Mouse (Mus musculus) brain, embryonic 14.5 days (tissue): ENCODE measurements around the gene Msi2. TPM values are rescaled to one million over a fixed set of nuclear protein-coding genes. Genes with fewer than 3 reads are reported as not detected.
A peak's percentile ranks its signal among the peaks of the same experiment; 100 is the strongest.

Source experiments
- DNase-seq: peaks from one replicate; pipeline ENCODE4 v3.0.0-alpha.2; 2011; ENCODE audit warnings: low read depth
- CTCF ChIP-seq: fragments of 200-500 bp; IDR thresholded peaks from 2 replicates; pipeline ENCODE4 v1.5.1; 2012; ENCODE audit warnings: inconsistent platforms, mild to moderate bottlenecking, moderate library complexity, borderline replicate concordance; ENCODE audit not compliant: insufficient read depth, insufficient read length; ENCODE audit errors: extremely low read depth
- POLR2A ChIP-seq: fragments of 200-500 bp; IDR thresholded peaks from 2 replicates; pipeline ENCODE4 v1.6.1; 2012; ENCODE audit warnings: mild to moderate bottlenecking, inconsistent platforms, borderline replicate concordance; ENCODE audit not compliant: poor library complexity, insufficient read depth, insufficient read length, severe bottlenecking; ENCODE audit errors: extremely low read depth
- polyA plus RNA-seq: library from polyadenylated mRNA; depleted of rRNA; stranded (reverse); fragments of >200 nt; gene quantifications from 2 replicates; pipeline ENCODE4 v1.2.3, GENCODE M21; 2012

Gene Msi2
- polyA plus RNA-seq, 1 experiment = 90.4 TPM

- DNase-seq = no peak
- TF ChIP-seq POLR2A = no peak
- TF ChIP-seq CTCF = no peak
These were observed 1.3 kb upstream of the Msi2 start for GRCm38 (mm10) chr11:88719601-88720000.

- no peak for TF ChIP-seq POLR2A
- no peak for TF ChIP-seq CTCF
- no peak for DNase-seq
These were observed 668 bp upstream of the Msi2 start for GRCm38 (mm10) chr11:88718766-88719595.

GRCm38 (mm10) chr11:88717644-88718049 lies 666 bp downstream of the Msi2 start:
- no peak for TF ChIP-seq CTCF
- TF ChIP-seq POLR2A = no peak
- DNase-seq = peak; percentile 58

- peak; percentile 53 for DNase-seq
- TF ChIP-seq CTCF (no peak), POLR2A (no peak)
These were observed 1.2 kb downstream of the Msi2 start for GRCm38 (mm10) chr11:88717016-88717643.

- TF ChIP-seq CTCF (no peak), POLR2A (no peak)
- DNase-seq = peak; percentile 86
These were observed 2.0 kb downstream of the Msi2 start for GRCm38 (mm10) chr11:88716061-88716994.

GRCm38 (mm10) chr11:88715299-88715698 lies 3.0 kb downstream of the Msi2 start:
- TF ChIP-seq CTCF (no peak), POLR2A (no peak)
- DNase-seq = no peak

- no peak for DNase-seq
- TF ChIP-seq CTCF = no peak
- TF ChIP-seq POLR2A = no peak
These were observed 4.2 kb downstream of the Msi2 start for GRCm38 (mm10) chr11:88714127-88714526.

- TF ChIP-seq POLR2A = no peak
- no peak for TF ChIP-seq CTCF
- no peak for DNase-seq
These were observed 4.8 kb downstream of the Msi2 start for GRCm38 (mm10) chr11:88713479-88713878.

- no peak for DNase-seq
- TF ChIP-seq CTCF = no peak
- TF ChIP-seq POLR2A = no peak
These were observed 8.3 kb downstream of the Msi2 start for GRCm38 (mm10) chr11:88709876-88710614.

- TF ChIP-seq POLR2A = no peak
- no peak for TF ChIP-seq CTCF
- DNase-seq = no peak
These were observed 11.0 kb downstream of the Msi2 start for GRCm38 (mm10) chr11:88707228-88707775.
